Comparison of ENCODE assay signal across 12 mouse cellular contexts in genomic region chr15:93433811-93434210, GRCm38 (mm10). TPM values are rescaled to one million over a fixed set of nuclear protein-coding genes. Genes with fewer than 3 reads are reported as not detected.
DNase-seq lines count a peak whose midpoint lies in the region; ATAC-seq and TF ChIP-seq lines count a peak whose summit lies in the region.
"Had no signal": no experiment of that assay in that cellular context is flagged by ENCODE, and none has a peak within 500 bp of the region (broad histone marks: within the 10 kb centered on the region; RNA-seq: fewer than 3 reads in every experiment).

No protein-coding gene starts in this region.

- H3K36me3 ChIP-seq in testis, adult 2 months (ENCODE audit: control insufficient read depth, insufficient read depth, low read length), result no peaks in the 10 kb centered on the region; the same call in 1 of the 2 replicates
- no peaks in the 10 kb centered on the region for H3K36me3 ChIP-seq in kidney, embryonic 16.5 days (ENCODE audit: insufficient read depth, low read length)
- H3K36me3 ChIP-seq: hindbrain, embryonic 12.5 days had no signal

- TF ChIP-seq POLR2A in testis, adult 2 months (IDR thresholded peaks at IDR 0.05; ENCODE audit: control insufficient read depth, low read depth, low read length), result no peak

- H3K4me2 ChIP-seq in kidney, embryonic 16.5 days (replicated peaks; ENCODE audit: low read depth, low read length), result no peak overlapping the region
- H3K4me2 ChIP-seq: hindbrain, embryonic 12.5 days; limb, embryonic 13.5 days had no signal

- ATAC-seq in kidney, embryonic 16.5 days (ENCODE audit: low FRiP score, low TSS enrichment), result peak; percentile 96
- ATAC-seq: activated CD4-positive, CD25-positive, alpha-beta regulatory T cell, adult 4 months had no signal

- WGBS in kidney, embryonic 16.5 days, result 12% methylated on average over 11 of the region's 11 CpGs

- no peak overlapping the region for H3K27ac ChIP-seq in testis, adult 2 months (ENCODE audit: control insufficient read depth, insufficient read depth, low read depth, low read length)
- H3K27ac ChIP-seq in kidney, embryonic 16.5 days (ENCODE audit: low read length), result peak overlapping the region; percentile 27; the same call in 1 of the 2 replicates
- H3K27ac ChIP-seq: hindbrain, embryonic 12.5 days; limb, embryonic 13.5 days had no signal

- H3K9ac ChIP-seq in kidney, embryonic 16.5 days (replicated peaks; ENCODE audit: low read length), result no peak overlapping the region
- H3K9ac ChIP-seq: hindbrain, embryonic 12.5 days; limb, embryonic 13.5 days had no signal

- H3K4me1 ChIP-seq in testis, adult 2 months (ENCODE audit: control insufficient read depth, insufficient read depth, low read length), result peaks cover 5% of the 10 kb centered on the region
- peaks cover 21% of the 10 kb centered on the region for H3K4me1 ChIP-seq in kidney, embryonic 16.5 days (ENCODE audit: insufficient read depth, low read length)

- no peaks in the 10 kb centered on the region for H3K27me3 ChIP-seq in testis, adult 2 months (ENCODE audit: control insufficient read depth, insufficient read depth, low read length)
- H3K27me3 ChIP-seq in kidney, embryonic 16.5 days (ENCODE audit: insufficient read depth, low read length), result no peaks in the 10 kb centered on the region
- H3K27me3 ChIP-seq: hindbrain, embryonic 12.5 days; limb, embryonic 13.5 days had no signal

- DNase-seq in kidney, adult 9 months, result peak; percentile 7
- DNase-seq in kidney, postnatal 36 days, result no peak
- no peak for DNase-seq in testis, postnatal 14 days (ENCODE audit: low spot score)
- DNase-seq in ovary, postnatal 14 days (ENCODE audit: low spot score), result no peak
- no peak for DNase-seq in left cerebral cortex, adult 18-20 months (ENCODE audit: low spot score in 2 of 2)
- DNase-seq: cerebellum, postnatal 10 days had no signal

- peak overlapping the region; percentile 66 for H3K4me3 ChIP-seq in testis, adult 2 months (ENCODE audit: control insufficient read depth, low read depth, low read length)
- no peak overlapping the region for H3K4me3 ChIP-seq in kidney, embryonic 16.5 days (ENCODE audit: low read length)
- H3K4me3 ChIP-seq: hindbrain, embryonic 12.5 days; limb, embryonic 13.5 days; myocyte had no signal

- no peaks in the 10 kb centered on the region for H3K9me3 ChIP-seq in kidney, embryonic 16.5 days (ENCODE audit: low read length)
- H3K9me3 ChIP-seq: hindbrain, embryonic 12.5 days; limb, embryonic 13.5 days had no signal

- TF ChIP-seq CTCF in testis, adult 2 months (IDR thresholded peaks at IDR 0.05; ENCODE audit: control insufficient read depth, insufficient read depth, insufficient replicate concordance, low read depth, low read length), result no peak

RNA-seq across cellular contexts. Expression of gene Pphln1, which starts 35.7 kb away (rescaled TPM):
- 26.2 and 33.7 TPM in 2 replicates for polyA plus RNA-seq in testis, adult 2 months (2012; rRNA removed)
- polyA plus RNA-seq in kidney, embryonic 16.5 days (2015; fragmentation: Nextera tagmentation; extraction: Ambion mirVana), result 41.3 and 53.1 TPM in 2 replicates
- 10 to 100 TPM; 43.9 to 47.7 TPM for total RNA-seq in left cerebral cortex, adult 18-20 months (2021)

RNA-seq across cellular contexts. Expression of gene Zcrb1, which starts 35.7 kb away (rescaled TPM):
- polyA plus RNA-seq in testis, adult 2 months (2012; rRNA removed), result 31.4 and 33.8 TPM in 2 replicates
- 115 and 118 TPM in 2 replicates for polyA plus RNA-seq in kidney, embryonic 16.5 days (2015; fragmentation: Nextera tagmentation; extraction: Ambion mirVana)
- total RNA-seq in left cerebral cortex, adult 18-20 months (2021), result 10 to 100 TPM; 73.4 to 74.4 TPM
